Mouse (Mus musculus) ovary, postnatal 36 days (tissue): Measurements from ENCODE around the gene Dlx2.

Source experiments
- DNase-seq: peaks from one replicate; pipeline ENCODE4 v3.0.0; 2022; ENCODE audit warnings: low spot score, mixed read lengths

Gene Dlx2

GRCm38 (mm10) chr2:71540611-71541417 is 5.7 kb downstream of the Dlx2 start:
- DNase-seq, result no peak

- no peak for DNase-seq
Observed at GRCm38 (mm10) chr2:71534242-71535052, 12.1 kb downstream of the Dlx2 start.

GRCm38 (mm10) chr2:71533094-71533493 is 13.5 kb downstream of the Dlx2 start:
- DNase-seq, result no peak

- no peak for DNase-seq
Observed at GRCm38 (mm10) chr2:71531990-71532970, 14.3 kb downstream of the Dlx2 start.

GRCm38 (mm10) chr2:71531124-71531590 is 15.4 kb downstream of the Dlx2 start:
- no peak for DNase-seq

GRCm38 (mm10) chr2:71530391-71531123 is 16.0 kb downstream of the Dlx2 start:
- DNase-seq, result no peak

- peak; percentile 72 for DNase-seq
Observed at GRCm38 (mm10) chr2:71529511-71530351, 16.8 kb downstream of the Dlx2 start.

- no peak for DNase-seq
Observed at GRCm38 (mm10) chr2:71528714-71529510, 17.6 kb downstream of the Dlx2 start.

- DNase-seq, result no peak
Observed at GRCm38 (mm10) chr2:71528014-71528713, 18.4 kb downstream of the Dlx2 start, which contains the start of gene Dlx1. Gene Dlx1, plus strand, starts transcription at chr2:71528113.

- no peak for DNase-seq
Observed at GRCm38 (mm10) chr2:71527323-71528013, 19.1 kb downstream of the Dlx2 start.

GRCm38 (mm10) chr2:71526595-71527322 is 19.8 kb downstream of the Dlx2 start:
- DNase-seq, result no peak

- DNase-seq, result no peak
Observed at GRCm38 (mm10) chr2:71524763-71525162, 21.8 kb downstream of the Dlx2 start.

- DNase-seq, result no peak
Observed at GRCm38 (mm10) chr2:71523431-71523830, 23.1 kb downstream of the Dlx2 start.

- no peak for DNase-seq
Observed at GRCm38 (mm10) chr2:71522871-71523270, 23.7 kb downstream of the Dlx2 start.

GRCm38 (mm10) chr2:71517466-71518099 is 29.0 kb downstream of the Dlx2 start:
- no peak for DNase-seq

- no peak for DNase-seq
Observed at GRCm38 (mm10) chr2:71516995-71517394, 29.6 kb downstream of the Dlx2 start.

GRCm38 (mm10) chr2:71512326-71512725 is 34.2 kb downstream of the Dlx2 start:
- no peak for DNase-seq
